8 mouse cellular contexts compared by ENCODE assay signal in the genomic region with DNA sequence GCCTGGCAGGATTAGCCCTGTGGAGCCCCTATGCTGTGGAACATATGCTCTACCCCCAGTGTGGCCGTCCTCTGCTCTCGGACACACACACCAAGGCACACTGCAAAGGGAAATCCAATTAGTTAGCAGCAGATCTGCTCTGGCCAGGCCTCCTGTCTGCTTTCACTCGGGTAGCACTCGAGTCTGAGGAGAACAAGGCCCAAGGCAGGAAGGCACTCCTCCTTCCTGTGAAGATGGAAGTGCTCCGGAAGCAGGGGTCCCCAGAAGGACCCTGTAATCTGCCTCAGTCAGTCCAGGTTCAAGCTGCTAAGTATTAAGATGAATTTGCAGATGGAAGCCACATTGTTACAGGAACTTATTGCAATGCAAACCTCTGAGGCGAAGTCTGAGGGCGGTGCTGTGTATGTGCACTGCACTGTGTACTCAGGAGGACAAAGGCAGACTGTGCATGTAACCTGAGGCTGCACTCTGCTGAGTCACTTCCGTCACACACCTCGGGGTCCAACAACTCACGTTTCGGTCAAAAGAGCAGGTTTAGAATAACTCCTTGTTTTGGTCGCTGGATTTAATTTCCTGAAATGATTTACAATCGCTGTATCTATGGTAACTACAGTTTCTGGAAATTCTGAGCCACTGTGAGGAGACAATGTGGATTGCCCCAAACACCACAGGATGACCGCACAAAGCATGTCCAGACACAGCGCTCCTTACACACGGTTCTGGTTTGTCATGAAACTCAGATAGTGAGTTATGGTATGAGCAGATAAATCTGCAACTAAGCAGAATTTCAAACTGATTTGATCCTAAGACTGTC. TPM values are rescaled to one million over a fixed set of nuclear protein-coding genes. Genes with fewer than 3 reads are reported as not detected.
DNase-seq lines count a peak whose midpoint lies in the region; ATAC-seq and TF ChIP-seq lines count a peak whose summit lies in the region.

No protein-coding gene starts in this region.

- peaks cover 37% of the 10 kb centered on the region for H3K4me1 ChIP-seq in lung, adult 2 months (ENCODE audit: control insufficient read depth, insufficient read depth, low read length)
- peaks cover 17% of the 10 kb centered on the region; the same call in 1 of the 2 replicates for H3K4me1 ChIP-seq in embryonic fibroblast, embryonic 13.5 days (ENCODE audit: control insufficient read depth, insufficient read depth, low read length)
- peaks cover 42% of the 10 kb centered on the region for H3K4me1 ChIP-seq in kidney, embryonic 14.5 days (ENCODE audit: control insufficient read depth, insufficient read depth, low read length)

- peak; percentile 30 for DNase-seq in lung, adult 2 months
- no peak for DNase-seq in lung, postnatal 14 days
- DNase-seq in mesoderm, embryonic 11.5 days (ENCODE audit: low read depth, low spot score): peak; percentile 79
- peak; percentile 77 for DNase-seq in yolk sac, embryonic 10.5 days (ENCODE audit: low spot score)
- no peak for DNase-seq in spleen, postnatal 14 days (ENCODE audit: low spot score in 2 of 2)
- no peak for DNase-seq in c-Kit-positive CD71-positive TER-119-positive erythroid progenitor cells, embryonic 14.5 days (ENCODE audit: low spot score)

- H3K4me2 ChIP-seq in kidney, embryonic 14.5 days (replicated peaks; ENCODE audit: low read depth, low read length): peak overlapping the region; percentile 24

- H3K9ac ChIP-seq in kidney, embryonic 14.5 days (ENCODE audit: low read depth, low read length): peak overlapping the region; percentile 42; the same call in 1 of the 2 replicates

- H3K36me3 ChIP-seq in kidney, embryonic 14.5 days (ENCODE audit: control insufficient read depth, insufficient read depth, low read length): no peaks in the 10 kb centered on the region

- no peaks in the 10 kb centered on the region for H3K9me3 ChIP-seq in kidney, embryonic 14.5 days (ENCODE audit: control insufficient read depth, low read length)

- no peak overlapping the region for H3K4me3 ChIP-seq in lung, adult 2 months (replicated peaks; ENCODE audit: extremely low read depth, low read depth, low read length)
- H3K4me3 ChIP-seq in embryonic fibroblast, embryonic 13.5 days (ENCODE audit: insufficient read depth, low read length): no peak overlapping the region
- no peak overlapping the region for H3K4me3 ChIP-seq in kidney, embryonic 14.5 days (ENCODE audit: low read length)

- TF ChIP-seq CTCF in lung, adult 2 months (IDR thresholded peaks at IDR 0.05; ENCODE audit: insufficient read depth, low read length): no peak
- no peak for TF ChIP-seq CTCF in embryonic fibroblast, embryonic 13.5 days (IDR thresholded peaks at IDR 0.05; ENCODE audit: borderline replicate concordance, insufficient read depth, low read length)

- H3K27ac ChIP-seq in embryonic fibroblast, embryonic 13.5 days (ENCODE audit: insufficient read depth, low read length): peak overlapping the region; percentile 84
- peak overlapping the region; percentile 97 for H3K27ac ChIP-seq in kidney, embryonic 14.5 days (ENCODE audit: low read depth, low read length)

- H3K27me3 ChIP-seq in kidney, embryonic 14.5 days (ENCODE audit: control insufficient read depth, insufficient read depth, low read length): no peaks in the 10 kb centered on the region

- peak; percentile 91 for ATAC-seq in kidney, embryonic 14.5 days (ENCODE audit: low FRiP score, low TSS enrichment)

- 21% methylated on average over 16 of the region's 16 CpGs for WGBS in lung, adult 2 months
- 10% methylated on average over 16 of the region's 16 CpGs for WGBS in kidney, embryonic 14.5 days

- TF ChIP-seq POLR2A in lung, adult 2 months (IDR thresholded peaks at IDR 0.05; ENCODE audit: borderline replicate concordance, extremely low read depth, low read depth, low read length): no peak
- TF ChIP-seq POLR2A in embryonic fibroblast, embryonic 13.5 days (IDR thresholded peaks at IDR 0.05; ENCODE audit: low read depth, low read length): no peak

RNA-seq across cellular contexts. Expression of gene D17Wsu92e, which starts 20.5 kb away (rescaled TPM):
- 95.1 and 131 TPM in 2 replicates for polyA plus RNA-seq in lung, adult 2 months (2012; rRNA removed)
- 63.7 and 68.6 TPM in 2 replicates for polyA plus RNA-seq in embryonic fibroblast, embryonic 13.5 days (2011; ENCODE audit: insufficient read length, low read depth, missing spikeins)
- polyA plus RNA-seq in kidney, embryonic 14.5 days (2014; fragmentation: Nextera tagmentation; extraction: Ambion mirVana): 15.3 and 21.6 TPM in 2 replicates

RNA-seq across cellular contexts. Expression of gene Snrpc, which starts 38.0 kb away (rescaled TPM):
- polyA plus RNA-seq in lung, adult 2 months (2012; rRNA removed): 81.0 and 90.0 TPM in 2 replicates
- polyA plus RNA-seq in embryonic fibroblast, embryonic 13.5 days (2011; ENCODE audit: insufficient read length, low read depth, missing spikeins): 101 and 121 TPM in 2 replicates
- 349 and 425 TPM in 2 replicates for polyA plus RNA-seq in kidney, embryonic 14.5 days (2014; fragmentation: Nextera tagmentation; extraction: Ambion mirVana)

RNA-seq across cellular contexts. Expression of gene Uhrf1bp1, which starts 56.3 kb away (rescaled TPM):
- 8.4 and 8.5 TPM in 2 replicates for polyA plus RNA-seq in lung, adult 2 months (2012; rRNA removed)
- 16.0 and 20.6 TPM in 2 replicates for polyA plus RNA-seq in embryonic fibroblast, embryonic 13.5 days (2011; ENCODE audit: insufficient read length, low read depth, missing spikeins)
- 6.2 and 7.4 TPM in 2 replicates for polyA plus RNA-seq in kidney, embryonic 14.5 days (2014; fragmentation: Nextera tagmentation; extraction: Ambion mirVana)

Comparison
In these comparisons a context has a peak if more than half of its experiments do, and no peak if none do; other contexts are left out.
1. DNase-seq: peak in lung, adult 2 months (single experiment), mesoderm, embryonic 11.5 days (single experiment) and yolk sac, embryonic 10.5 days (single experiment); none in lung, postnatal 14 days (single experiment), spleen, postnatal 14 days (0 of 2) and c-Kit-positive CD71-positive TER-119-positive erythroid progenitor cells, embryonic 14.5 days (single experiment).